Mouse (Mus musculus): ENCODE measurements around the gene Trim12c. TPM values are rescaled to one million over a fixed set of nuclear protein-coding genes. Genes with fewer than 3 reads are reported as not detected.
"Not testable (repeated sequence)": the region's sequence is repeated elsewhere in the genome, so short reads cannot be mapped to it uniquely, and the experiment has no call there.

Trim12c gene
- 1.0 and 1.3 TPM in 2 replicates for polyA plus RNA-seq (2016; fragmentation: Nextera tagmentation; extraction: Ambion mirVana)

- peak within 1 kb of the TSS; percentile 23 for H3K4me3 ChIP-seq
- no peaks in the 10 kb centered on the region for H3K4me1 ChIP-seq
- no peaks in the 10 kb centered on the region for H3K9me3 ChIP-seq (replicated peaks)
- H3K9ac ChIP-seq = no peak within 1 kb of the TSS
- peak; percentile 93 for ATAC-seq (ENCODE audit: low FRiP score)
- H3K27me3 ChIP-seq = no peaks in the 10 kb centered on the region
- WGBS = 12% methylated on average over 13 of the region's 14 CpGs
- H3K4me2 ChIP-seq (replicated peaks) = peak within 1 kb of the TSS; percentile 43
- H3K36me3 ChIP-seq = no peaks in the 10 kb centered on the region
- H3K27ac ChIP-seq = no peak within 1 kb of the TSS
Observed at GRCm38 (mm10) chr7:104352717-104353599, at the start of gene Trim12c. Gene Trim12c (minus strand): TSS chr7:104353362.

- ATAC-seq (ENCODE audit: low FRiP score) = no peak
Observed at GRCm38 (mm10) chr7:104401140-104401539, 48.0 kb upstream of the Trim12c start.

GRCm38 (mm10) chr7:104400698-104401097 lies 47.5 kb upstream of the Trim12c start, which contains the start of gene Trim30c:
Gene Trim30c (minus strand): TSS chr7:104400837.
- ATAC-seq (ENCODE audit: low FRiP score) = no peak
- Histone ChIP-seq H3K9ac (no peak within 1 kb of the TSS), H3K4me3 (no peak within 1 kb of the TSS), H3K9me3 (replicated peaks) (no peaks in the 10 kb centered on the region), H3K27ac (no peak within 1 kb of the TSS), H3K36me3 (no peaks in the 10 kb centered on the region), H3K27me3 (no peaks in the 10 kb centered on the region), H3K4me1 (no peaks in the 10 kb centered on the region), H3K4me2 (replicated peaks) (no peak within 1 kb of the TSS)
- WGBS = 93% methylated on average over 1 of the region's 1 CpGs

More at GRCm38 (mm10) chr7:104401140-104401539, 48.0 kb upstream of the Trim12c start:
- H3K27me3 ChIP-seq = no peaks in the 10 kb centered on the region
- no peaks in the 10 kb centered on the region for H3K9me3 ChIP-seq (replicated peaks)
- no peak overlapping the region for H3K4me3 ChIP-seq
- no peak overlapping the region for H3K27ac ChIP-seq
- no peak overlapping the region for H3K4me2 ChIP-seq (replicated peaks)
- no peaks in the 10 kb centered on the region for H3K4me1 ChIP-seq
- no peak overlapping the region for H3K9ac ChIP-seq
- no peaks in the 10 kb centered on the region for H3K36me3 ChIP-seq

GRCm38 (mm10) chr7:104398492-104398891 lies 45.3 kb upstream of the Trim12c start:
- Histone ChIP-seq H3K9me3 (replicated peaks) (no peaks in the 10 kb centered on the region), H3K27me3 (no peaks in the 10 kb centered on the region), H3K4me2 (replicated peaks) (no peak overlapping the region), H3K27ac (no peak overlapping the region), H3K4me3 (no peak overlapping the region), H3K4me1 (no peaks in the 10 kb centered on the region), H3K9ac (no peak overlapping the region), H3K36me3 (no peaks in the 10 kb centered on the region)
- 79% methylated on average over 1 of the region's 1 CpGs for WGBS
- ATAC-seq (ENCODE audit: low FRiP score) = no peak

GRCm38 (mm10) chr7:104369736-104370414 lies 16.7 kb upstream of the Trim12c start, which contains the start of gene Trim30b:
Gene Trim30b (minus strand): TSS chr7:104369884.
- no peaks in the 10 kb centered on the region for H3K4me1 ChIP-seq
- no peak within 1 kb of the TSS for H3K4me3 ChIP-seq
- WGBS = 65% methylated on average over 1 of the region's 1 CpGs
- no peak within 1 kb of the TSS for H3K27ac ChIP-seq
- no peak within 1 kb of the TSS for H3K4me2 ChIP-seq (replicated peaks)
- ATAC-seq (ENCODE audit: low FRiP score) = no peak
- no peaks in the 10 kb centered on the region for H3K36me3 ChIP-seq
- no peaks in the 10 kb centered on the region for H3K27me3 ChIP-seq
- H3K9me3 ChIP-seq (replicated peaks) = no peaks in the 10 kb centered on the region
- no peak within 1 kb of the TSS for H3K9ac ChIP-seq

- no peaks in the 10 kb centered on the region for H3K9me3 ChIP-seq (replicated peaks)
- H3K4me1 ChIP-seq = no peaks in the 10 kb centered on the region
- no peak overlapping the region for H3K4me3 ChIP-seq
- no peak overlapping the region for H3K9ac ChIP-seq
- no peak overlapping the region for H3K27ac ChIP-seq
- H3K27me3 ChIP-seq = no peaks in the 10 kb centered on the region
- H3K4me2 ChIP-seq (replicated peaks) = no peak overlapping the region
- H3K36me3 ChIP-seq = no peaks in the 10 kb centered on the region
- no peak for ATAC-seq (ENCODE audit: low FRiP score)
Observed at GRCm38 (mm10) chr7:104366339-104366738, 13.2 kb upstream of the Trim12c start.

GRCm38 (mm10) chr7:104353600-104353967 lies 422 bp upstream of the Trim12c start:
- H3K4me2 ChIP-seq (replicated peaks) = no peak overlapping the region
- H3K27me3 ChIP-seq = no peaks in the 10 kb centered on the region
- no peak; the same call in 1 of the 2 replicates for ATAC-seq (ENCODE audit: low FRiP score)
- no peaks in the 10 kb centered on the region for H3K9me3 ChIP-seq (replicated peaks)
- H3K4me3 ChIP-seq = no peak overlapping the region
- H3K4me1 ChIP-seq = no peaks in the 10 kb centered on the region
- no peak overlapping the region for H3K9ac ChIP-seq
- WGBS = 89% methylated on average over 2 of the region's 2 CpGs
- no peak overlapping the region for H3K27ac ChIP-seq
- H3K36me3 ChIP-seq = no peaks in the 10 kb centered on the region

GRCm38 (mm10) chr7:104348043-104348442 lies 5.1 kb downstream of the Trim12c start:
- H3K36me3 ChIP-seq; H3K4me1 ChIP-seq; H3K4me2 ChIP-seq (replicated peaks); H3K9ac ChIP-seq; H3K9me3 ChIP-seq (replicated peaks); H3K27me3 ChIP-seq; ATAC-seq (ENCODE audit: low FRiP score); H3K4me3 ChIP-seq; H3K27ac ChIP-seq: not testable (repeated sequence)
- WGBS = 91% methylated on average over 4 of the region's 4 CpGs

GRCm38 (mm10) chr7:104340744-104341143 lies 12.4 kb downstream of the Trim12c start:
- not testable (repeated sequence) for H3K27ac ChIP-seq; H3K4me2 ChIP-seq (replicated peaks); H3K9ac ChIP-seq; H3K4me1 ChIP-seq; H3K9me3 ChIP-seq (replicated peaks); ATAC-seq (ENCODE audit: low FRiP score); H3K27me3 ChIP-seq; H3K36me3 ChIP-seq; H3K4me3 ChIP-seq
- WGBS = 96% methylated on average over 4 of the region's 4 CpGs

GRCm38 (mm10) chr7:104335547-104335946 lies 17.6 kb downstream of the Trim12c start:
- 85% methylated on average over 3 of the region's 3 CpGs for WGBS
- not testable (repeated sequence) for H3K27ac ChIP-seq; H3K9me3 ChIP-seq (replicated peaks); H3K9ac ChIP-seq; H3K4me3 ChIP-seq; H3K36me3 ChIP-seq; H3K27me3 ChIP-seq; H3K4me1 ChIP-seq; ATAC-seq (ENCODE audit: low FRiP score); H3K4me2 ChIP-seq (replicated peaks)

GRCm38 (mm10) chr7:104329171-104329570 lies 24.0 kb downstream of the Trim12c start, which contains the start of gene Trim34b:
Gene Trim34b (plus strand): TSS chr7:104329471.
- not testable (repeated sequence) for H3K4me2 ChIP-seq (replicated peaks); H3K27ac ChIP-seq; H3K9ac ChIP-seq; H3K4me3 ChIP-seq; H3K27me3 ChIP-seq; H3K9me3 ChIP-seq (replicated peaks); H3K4me1 ChIP-seq; ATAC-seq (ENCODE audit: low FRiP score); H3K36me3 ChIP-seq
- 94% methylated on average over 2 of the region's 2 CpGs for WGBS

- Histone ChIP-seq H3K27me3 (no peaks in the 10 kb centered on the region), H3K9me3 (replicated peaks) (no peaks in the 10 kb centered on the region), H3K27ac (no peak overlapping the region), H3K36me3 (no peaks in the 10 kb centered on the region), H3K9ac (no peak overlapping the region), H3K4me1 (no peaks in the 10 kb centered on the region), H3K4me3 (no peak overlapping the region), H3K4me2 (replicated peaks) (no peak overlapping the region)
- WGBS = 92% methylated on average over 9 of the region's 9 CpGs
- no peak for ATAC-seq (ENCODE audit: low FRiP score)
Observed at GRCm38 (mm10) chr7:104322028-104322427, 31.1 kb downstream of the Trim12c start.
